Mouse (Mus musculus) CD8-positive naive resting alpha-beta T cell, adult 2 months (primary cell): ENCODE measurements around the gene Dusp7.
A peak's percentile ranks its signal among the peaks of the same experiment; 100 is the strongest.

Source experiments
- DNase-seq, 2 experiments: peaks; one replicate each; pipeline ENCODE4 v3.0.0; 2022; ENCODE audit warnings: low read depth in 2 of 2, low spot score in 2 of 2

Dusp7 gene

DNA sequence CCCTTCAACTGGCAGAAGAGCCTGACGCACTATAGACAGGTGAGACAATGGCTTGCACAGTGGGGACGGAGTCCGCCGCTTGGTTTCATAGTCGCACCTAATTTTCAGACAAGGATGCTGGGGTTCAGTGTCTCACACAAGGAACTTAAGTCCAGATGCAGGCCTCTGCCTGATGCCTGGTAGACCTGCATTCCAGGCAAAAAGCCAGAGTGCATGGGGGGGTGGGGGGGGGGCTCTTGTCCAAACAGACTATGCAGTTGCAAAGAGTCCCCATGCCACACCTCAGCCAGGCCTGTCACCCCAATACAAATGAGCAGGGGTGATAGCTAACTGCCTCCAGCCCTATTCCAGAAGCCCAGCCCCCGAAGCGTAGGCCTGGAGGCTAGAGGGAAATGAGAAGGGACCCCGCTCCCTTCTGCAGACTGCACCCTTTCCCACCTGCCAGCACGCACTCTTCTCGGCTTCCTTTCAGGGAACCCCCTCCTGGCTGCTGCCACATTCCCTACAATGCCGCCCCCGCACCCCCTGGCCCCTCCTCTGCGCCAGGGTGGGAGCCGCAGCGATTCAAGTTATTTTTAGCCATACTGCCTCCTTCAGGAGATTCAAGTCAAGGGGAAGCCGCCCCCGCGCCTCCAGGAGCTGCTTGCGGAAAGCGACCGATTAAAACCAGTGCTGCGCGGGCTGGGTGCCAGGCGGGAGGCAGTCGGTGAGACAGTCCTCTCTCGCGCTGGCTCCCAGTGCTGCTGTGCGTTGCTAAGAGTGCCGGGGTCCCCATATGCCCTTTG lies 49.6 kb downstream of the Dusp7 start:
- DNase-seq: peak in 1 of 2 experiments; percentile 19

- no peak for DNase-seq
Measured at GRCm38 (mm10) chr9:106420608-106421007, 52.2 kb downstream of the Dusp7 start.

DNA sequence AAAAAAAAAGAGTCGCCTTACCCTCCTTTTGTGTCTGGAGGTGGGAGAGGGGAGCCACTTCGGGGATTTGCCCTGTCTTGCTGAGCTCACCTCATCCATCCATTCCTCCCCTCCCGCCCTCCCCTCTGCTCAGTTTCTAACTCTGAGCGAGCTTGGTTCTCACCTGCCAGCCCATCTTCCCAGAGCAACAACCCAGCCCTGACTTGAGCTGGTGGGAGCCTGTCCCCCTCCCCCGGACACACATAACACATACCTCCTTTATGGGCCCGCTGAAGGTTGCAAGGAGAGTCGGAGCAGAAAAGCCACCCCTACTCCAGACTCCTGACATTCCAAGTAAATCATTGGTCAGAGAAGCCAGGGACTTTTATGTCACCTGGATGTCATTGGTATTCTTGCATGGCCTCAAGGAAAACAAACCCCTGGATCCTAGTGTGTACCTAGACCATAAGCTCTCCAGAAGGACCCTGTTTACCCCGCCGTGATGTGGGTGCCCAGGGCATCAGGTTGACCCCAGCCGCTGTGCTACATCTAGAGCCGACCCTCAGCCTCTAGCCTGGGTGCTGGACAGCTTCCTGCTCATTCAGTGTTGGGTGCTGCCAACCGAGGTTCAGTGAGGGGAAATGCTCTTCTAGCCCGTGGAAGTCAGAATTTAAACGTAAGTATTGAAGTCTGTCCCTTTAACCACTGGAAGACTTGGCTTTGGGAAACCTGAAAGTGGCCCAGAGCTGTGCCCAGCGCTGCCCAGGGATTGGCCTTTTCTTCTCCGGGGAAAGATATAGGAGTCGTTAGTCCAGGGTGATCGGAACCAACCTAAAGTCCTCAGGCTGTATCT lies 52.8 kb downstream of the Dusp7 start:
- no peak for DNase-seq

- DNase-seq: peak; percentile 82 to 89
Measured at GRCm38 (mm10) chr9:106421865-106422160, 53.4 kb downstream of the Dusp7 start.
